Mouse (Mus musculus) kidney, embryonic 15.5 days (tissue): Measurements from ENCODE around the gene 4930544D05Rik. TPM values are rescaled to one million over a fixed set of nuclear protein-coding genes. Genes with fewer than 3 reads are reported as not detected.

Source experiments
- ATAC-seq: fragments of 200-750 bp; cut with Nextera tagmentation; replicated peaks from 2 replicates; pipeline ENCODE4 v1.8.0; 2017; ENCODE audit warnings: moderate TSS enrichment; ENCODE audit not compliant: low FRiP score
- H3K27ac ChIP-seq: fragments of 300-500 bp; sonication (generic); 2 replicates; pipeline ENCODE4 v1.5.1; 2015; ENCODE audit warnings: mild to moderate bottlenecking, inconsistent platforms
- H3K27me3 ChIP-seq: fragments of 300-500 bp; sonication (generic); 2 replicates; pipeline ENCODE4 v1.6.1; 2015; ENCODE audit warnings: inconsistent platforms
- H3K36me3 ChIP-seq: fragments of 300-500 bp; sonication (generic); 2 replicates; pipeline ENCODE4 v1.6.1; 2015; ENCODE audit warnings: inconsistent platforms
- H3K4me1 ChIP-seq: fragments of 300-500 bp; sonication (generic); 2 replicates; pipeline ENCODE4 v1.6.1; 2015; ENCODE audit warnings: inconsistent platforms
- H3K4me2 ChIP-seq: fragments of 300-500 bp; sonication (generic); 2 replicates; pipeline ENCODE4 v1.6.1; 2015; ENCODE audit warnings: moderate library complexity, mild to moderate bottlenecking, inconsistent platforms
- H3K4me3 ChIP-seq: fragments of 300-500 bp; sonication (generic); replicated peaks from 2 replicates; pipeline ENCODE4 v1.5.1; 2015; ENCODE audit warnings: mild to moderate bottlenecking, inconsistent platforms
- H3K9ac ChIP-seq: fragments of 300-500 bp; sonication (generic); 2 replicates; pipeline ENCODE4 v1.6.1; 2015; ENCODE audit warnings: mild to moderate bottlenecking, inconsistent platforms
- H3K9me3 ChIP-seq: fragments of 300-500 bp; sonication (generic); replicated peaks from 2 replicates; pipeline ENCODE4 v1.6.1; 2016; ENCODE audit warnings: inconsistent platforms
- WGBS: fragments of 180-500 bp; shearing (Covaris S2); methylation state at CpG from one replicate; pipeline ENCODE4 v1.1.7; 2015; ENCODE audit warnings: mixed read lengths; 5-methylcytosine and 5-hydroxymethylcytosine counted together
- polyA plus RNA-seq: library from polyadenylated mRNA; unstranded; fragments of >200 nt; fragmentation: Nextera tagmentation; extraction: Ambion mirVana; gene quantifications from 2 replicates; pipeline ENCODE4 v1.2.1, GENCODE M21; 2015

The 4930544D05Rik gene
- polyA plus RNA-seq, 1 experiment from 2014 or later = not detected

- Histone ChIP-seq H3K36me3 (no peaks in the 10 kb centered on the region), H3K4me2 (no peak overlapping the region), H3K4me3 (no peak overlapping the region), H3K9me3 (no peaks in the 10 kb centered on the region), H3K4me1 (peaks cover 66% of the 10 kb centered on the region), H3K27ac (peak overlapping the region; percentile 62), H3K9ac (no peak overlapping the region), H3K27me3 (no peaks in the 10 kb centered on the region)
- no peak for ATAC-seq
- WGBS = 59% methylated on average over 6 of the region's 6 CpGs
Observed at GRCm38 (mm10) chr11:70583022-70583714, 32.5 kb upstream of the 4930544D05Rik start.

- Histone ChIP-seq H3K4me2 (no peak overlapping the region), H3K9me3 (no peaks in the 10 kb centered on the region), H3K27me3 (no peaks in the 10 kb centered on the region), H3K27ac (peak overlapping the region; percentile 62), H3K9ac (no peak overlapping the region), H3K4me1 (peaks cover 60% of the 10 kb centered on the region), H3K4me3 (no peak overlapping the region), H3K36me3 (no peaks in the 10 kb centered on the region)
- WGBS = 82% methylated on average over 7 of the region's 7 CpGs
- no peak for ATAC-seq
Observed at GRCm38 (mm10) chr11:70583775-70584174, 31.9 kb upstream of the 4930544D05Rik start.

GRCm38 (mm10) chr11:70585457-70585856, 30.2 kb upstream of the 4930544D05Rik start:
- Histone ChIP-seq H3K4me2 (0 out of 2 replicates have a peak overlapping the region, but pooled peaks have one; percentile 5), H3K27ac (peak overlapping the region; percentile 75), H3K4me3 (no peak overlapping the region), H3K27me3 (no peaks in the 10 kb centered on the region), H3K4me1 (peaks cover 43% of the 10 kb centered on the region), H3K36me3 (no peaks in the 10 kb centered on the region), H3K9me3 (no peaks in the 10 kb centered on the region), H3K9ac (no peak overlapping the region)
- ATAC-seq = peak; percentile 83
- WGBS = 19% methylated on average over 7 of the region's 7 CpGs

- Histone ChIP-seq H3K4me1 (peaks cover 43% of the 10 kb centered on the region), H3K9ac (no peak overlapping the region), H3K4me2 (no peak overlapping the region), H3K27ac (no peak overlapping the region), H3K9me3 (no peaks in the 10 kb centered on the region), H3K4me3 (no peak overlapping the region), H3K27me3 (no peaks in the 10 kb centered on the region), H3K36me3 (no peaks in the 10 kb centered on the region)
- ATAC-seq = no peak
- 83% methylated on average over 3 of the region's 3 CpGs for WGBS
Observed at GRCm38 (mm10) chr11:70586261-70586660, 29.4 kb upstream of the 4930544D05Rik start.

- no peaks in the 10 kb centered on the region for H3K27me3 ChIP-seq
- no peak overlapping the region for H3K4me3 ChIP-seq
- no peak overlapping the region for H3K9ac ChIP-seq
- H3K27ac ChIP-seq = no peak overlapping the region
- no peaks in the 10 kb centered on the region for H3K9me3 ChIP-seq
- no peak for ATAC-seq
- peaks cover 40% of the 10 kb centered on the region for H3K4me1 ChIP-seq
- H3K4me2 ChIP-seq = no peak overlapping the region
- no peaks in the 10 kb centered on the region for H3K36me3 ChIP-seq
- WGBS = 78% methylated on average over 5 of the region's 5 CpGs
Observed at GRCm38 (mm10) chr11:70586954-70587353, 28.7 kb upstream of the 4930544D05Rik start.

DNA sequence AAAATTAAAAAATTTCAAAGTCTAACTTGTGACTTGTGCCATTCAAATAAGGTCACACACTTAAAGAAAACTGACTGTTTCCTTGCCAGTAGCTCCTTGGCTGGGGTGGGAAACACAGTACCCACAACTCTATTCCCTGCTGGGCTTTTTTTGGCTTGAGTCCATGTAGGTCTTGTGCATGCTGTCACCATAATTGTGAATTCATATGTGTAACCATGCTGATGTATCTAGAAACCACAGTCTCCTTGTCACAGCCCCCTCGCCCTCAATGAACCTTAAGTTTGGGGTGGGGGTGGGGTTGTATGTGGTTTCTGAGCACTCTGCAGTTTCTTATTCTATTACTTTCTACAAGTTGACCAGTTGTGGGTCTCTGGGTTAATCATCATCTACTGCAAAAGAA, 23.9 kb upstream of the 4930544D05Rik start:
- Histone ChIP-seq H3K9ac (no peak overlapping the region), H3K27me3 (no peaks in the 10 kb centered on the region), H3K4me3 (no peak overlapping the region), H3K27ac (no peak overlapping the region), H3K4me1 (peaks cover 15% of the 10 kb centered on the region; the same call in 1 of the 2 replicates), H3K36me3 (no peaks in the 10 kb centered on the region), H3K4me2 (no peak overlapping the region), H3K9me3 (no peaks in the 10 kb centered on the region)
- 82% methylated on average over 1 of the region's 1 CpGs for WGBS
- no peak for ATAC-seq

GRCm38 (mm10) chr11:70594253-70594989, 21.2 kb upstream of the 4930544D05Rik start:
- Histone ChIP-seq H3K27me3 (no peaks in the 10 kb centered on the region), H3K27ac (0 out of 2 replicates have a peak overlapping the region, but pooled peaks have one; percentile 27), H3K36me3 (peaks cover 26% of the 10 kb centered on the region), H3K4me3 (no peak overlapping the region), H3K4me2 (no peak overlapping the region), H3K9me3 (no peaks in the 10 kb centered on the region), H3K4me1 (peaks cover 12% of the 10 kb centered on the region; the same call in 1 of the 2 replicates), H3K9ac (no peak overlapping the region)
- 70% methylated on average over 15 of the region's 15 CpGs for WGBS
- no peak for ATAC-seq

DNA sequence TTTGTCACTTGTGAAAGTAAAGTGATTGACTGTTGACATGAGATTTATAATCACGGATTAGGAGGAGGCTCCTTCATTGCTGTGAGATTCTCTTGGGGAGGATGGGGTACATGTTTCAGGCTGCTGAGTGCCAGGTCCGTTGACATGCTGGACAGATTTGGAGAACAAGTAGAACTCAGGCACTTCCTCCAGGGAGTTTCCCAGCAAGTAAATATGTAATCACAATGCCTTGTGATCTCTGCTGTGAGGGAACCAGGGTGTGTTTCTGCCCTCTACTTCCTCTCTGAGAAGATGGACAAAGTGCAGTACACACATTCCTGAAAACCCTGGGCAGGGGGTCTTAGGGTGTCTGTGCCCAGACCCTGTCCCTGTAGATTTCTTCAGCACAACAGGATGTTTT, 20.0 kb upstream of the 4930544D05Rik start:
- Histone ChIP-seq H3K9me3 (no peaks in the 10 kb centered on the region), H3K4me3 (no peak overlapping the region), H3K27me3 (no peaks in the 10 kb centered on the region), H3K9ac (no peak overlapping the region), H3K4me1 (peaks cover 12% of the 10 kb centered on the region; the same call in 1 of the 2 replicates), H3K36me3 (peaks cover 35% of the 10 kb centered on the region), H3K27ac (peak overlapping the region; percentile 75), H3K4me2 (no peak overlapping the region)
- 63% methylated on average over 2 of the region's 2 CpGs for WGBS
- ATAC-seq = no peak

DNA sequence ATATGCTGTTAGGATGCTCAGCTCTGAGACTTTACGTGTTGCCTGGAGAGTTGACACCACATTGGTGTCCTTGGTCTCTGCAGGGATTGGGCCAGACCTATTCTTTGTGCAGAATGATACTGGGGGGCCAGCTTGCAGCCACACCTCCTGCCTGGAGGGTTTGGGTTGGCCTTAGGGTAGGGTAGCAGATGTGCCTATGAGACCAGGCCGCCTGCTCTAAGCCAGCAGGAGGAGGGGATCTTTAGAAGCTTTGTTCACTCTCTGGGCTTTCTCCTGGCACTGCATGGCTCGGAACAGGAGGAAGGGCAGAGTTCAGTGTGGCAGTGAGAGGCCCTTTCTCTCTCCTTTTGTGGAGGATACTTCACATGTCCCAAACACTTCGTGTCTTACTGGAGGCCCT, 19.6 kb upstream of the 4930544D05Rik start:
- no peak for ATAC-seq
- H3K4me1 ChIP-seq = peaks cover 12% of the 10 kb centered on the region; the same call in 1 of the 2 replicates
- 69% methylated on average over 4 of the region's 4 CpGs for WGBS
- no peaks in the 10 kb centered on the region for H3K9me3 ChIP-seq
- no peaks in the 10 kb centered on the region for H3K27me3 ChIP-seq
- H3K4me2 ChIP-seq = no peak overlapping the region
- H3K4me3 ChIP-seq = no peak overlapping the region
- H3K9ac ChIP-seq = no peak overlapping the region
- H3K27ac ChIP-seq = peak overlapping the region; percentile 75
- H3K36me3 ChIP-seq = peaks cover 35% of the 10 kb centered on the region

DNA sequence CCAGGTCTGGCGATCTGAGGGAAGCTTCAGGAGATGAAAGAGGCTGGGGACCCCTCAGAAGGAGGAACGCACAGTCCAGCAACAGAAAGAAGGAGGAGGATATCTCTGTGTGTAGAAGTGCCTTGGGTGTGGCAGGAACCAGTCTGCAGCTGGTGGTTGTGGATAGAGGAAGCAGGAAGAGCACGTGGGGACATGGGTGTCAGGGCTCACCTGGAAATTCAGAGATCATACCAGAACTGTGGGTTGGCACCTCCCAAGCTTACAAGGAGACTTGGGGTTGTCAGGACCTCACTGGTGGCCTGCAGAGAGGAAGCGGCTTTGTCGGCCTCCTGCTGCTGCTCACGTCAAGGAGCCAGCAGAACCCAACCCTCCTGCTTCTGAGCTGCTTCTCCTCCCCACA, 18.3 kb upstream of the 4930544D05Rik start:
- peaks cover 12% of the 10 kb centered on the region; the same call in 1 of the 2 replicates for H3K4me1 ChIP-seq
- H3K4me3 ChIP-seq = no peak overlapping the region
- no peak overlapping the region for H3K27ac ChIP-seq
- 86% methylated on average over 6 of the region's 6 CpGs for WGBS
- ATAC-seq = no peak
- H3K27me3 ChIP-seq = no peaks in the 10 kb centered on the region
- no peaks in the 10 kb centered on the region for H3K9me3 ChIP-seq
- H3K9ac ChIP-seq = no peak overlapping the region
- no peak overlapping the region for H3K4me2 ChIP-seq
- peaks cover 47% of the 10 kb centered on the region for H3K36me3 ChIP-seq

GRCm38 (mm10) chr11:70598451-70598953, 17.1 kb upstream of the 4930544D05Rik start:
- H3K4me3 ChIP-seq = no peak overlapping the region
- no peaks in the 10 kb centered on the region for H3K9me3 ChIP-seq
- H3K36me3 ChIP-seq = peaks cover 58% of the 10 kb centered on the region
- no peak overlapping the region for H3K27ac ChIP-seq
- WGBS = 91% methylated on average over 9 of the region's 9 CpGs
- H3K4me2 ChIP-seq = no peak overlapping the region
- no peaks in the 10 kb centered on the region for H3K27me3 ChIP-seq
- no peak overlapping the region for H3K9ac ChIP-seq
- ATAC-seq = no peak
- peaks cover 12% of the 10 kb centered on the region; the same call in 1 of the 2 replicates for H3K4me1 ChIP-seq

- Histone ChIP-seq H3K4me1 (peaks cover 15% of the 10 kb centered on the region), H3K4me3 (no peak overlapping the region), H3K27ac (no peak overlapping the region), H3K36me3 (peaks cover 91% of the 10 kb centered on the region), H3K9ac (no peak overlapping the region), H3K9me3 (no peaks in the 10 kb centered on the region), H3K27me3 (no peaks in the 10 kb centered on the region), H3K4me2 (no peak overlapping the region)
- no peak for ATAC-seq
- 54% methylated on average over 14 of the region's 14 CpGs for WGBS
Observed at GRCm38 (mm10) chr11:70605024-70605566, 10.6 kb upstream of the 4930544D05Rik start.
